Mouse (Mus musculus): ENCODE measurements around the gene Lrif1. TPM values are rescaled to one million over a fixed set of nuclear protein-coding genes. Genes with fewer than 3 reads are reported as not detected.

Lrif1 gene
- polyA plus RNA-seq, 1 experiment from 2014 or later: 21.8 TPM

Other genes with a start within 250 kb of the Lrif1 start
- 0.29 and 0.77 TPM in 2 replicates for gene Dennd2d, start 202.6 kb upstream of the Lrif1 start, polyA plus RNA-seq (2014; fragmentation: Nextera tagmentation; extraction: Ambion mirVana)
- 54.7 and 59.5 TPM in 2 replicates for gene Dram2, start 137.2 kb upstream of the Lrif1 start, polyA plus RNA-seq (2014; fragmentation: Nextera tagmentation; extraction: Ambion mirVana)
- gene Cept1, start 137.2 kb upstream of the Lrif1 start, polyA plus RNA-seq (2014; fragmentation: Nextera tagmentation; extraction: Ambion mirVana): 42.2 and 42.6 TPM in 2 replicates
- 4.3 and 4.5 TPM in 2 replicates for gene Cd53, start 105.2 kb downstream of the Lrif1 start, polyA plus RNA-seq (2014; fragmentation: Nextera tagmentation; extraction: Ambion mirVana)
- not detected in 2 replicates for gene Olfr266, start 141.3 kb downstream of the Lrif1 start, polyA plus RNA-seq (2014; fragmentation: Nextera tagmentation; extraction: Ambion mirVana)

Data from hindbrain, embryonic 11.5 days (tissue).